Mouse (Mus musculus): ENCODE data around the gene Gm14325.
"Not testable (repeated sequence)": the region's sequence is repeated elsewhere in the genome, so short reads cannot be mapped to it uniquely, and the experiment has no call there.

The Gm14325 gene

DNA sequence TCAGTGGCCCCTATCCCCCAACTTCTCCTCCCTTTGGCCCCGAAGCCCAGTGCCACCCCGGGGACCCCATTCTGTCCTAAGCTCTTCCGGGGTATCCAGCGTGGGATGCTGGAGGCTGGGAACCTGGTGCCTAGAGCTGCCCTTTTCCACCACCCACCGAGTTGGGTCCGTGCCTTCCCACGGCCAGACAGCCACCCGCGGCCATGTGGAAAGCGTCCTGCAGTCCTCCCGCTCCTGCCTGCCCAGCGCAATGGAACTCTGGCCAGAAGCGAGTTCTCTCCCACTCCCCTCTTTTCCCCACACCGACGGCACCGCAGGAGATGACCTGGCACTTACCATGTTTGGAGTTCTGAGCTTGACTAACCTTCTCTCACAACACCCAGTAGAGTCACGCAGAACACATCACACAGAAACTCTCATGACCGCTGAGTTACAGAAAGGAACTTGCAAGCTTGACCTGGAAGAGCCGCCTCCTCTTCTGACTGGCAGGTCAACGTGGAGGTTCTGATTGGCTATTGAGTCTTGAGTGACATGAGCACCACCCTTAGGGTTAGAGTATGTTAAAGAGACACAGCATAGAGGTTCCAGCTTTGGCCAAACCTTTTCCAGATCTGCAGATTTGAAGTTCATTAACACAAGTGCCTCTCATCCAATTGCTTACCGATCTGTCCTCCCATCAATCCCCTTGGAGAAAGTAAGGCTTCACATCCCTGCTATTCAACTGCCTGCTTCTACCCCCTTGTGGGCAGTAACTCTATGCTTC, at the start of gene Gm14325:
Gene Gm14325, minus strand, starts transcription at position 436 of the 763 bp plus-strand sequence.
- peak; percentile 44 for DNase-seq (ENCODE audit: extremely low spot score, low read depth, low spot score)

DNA sequence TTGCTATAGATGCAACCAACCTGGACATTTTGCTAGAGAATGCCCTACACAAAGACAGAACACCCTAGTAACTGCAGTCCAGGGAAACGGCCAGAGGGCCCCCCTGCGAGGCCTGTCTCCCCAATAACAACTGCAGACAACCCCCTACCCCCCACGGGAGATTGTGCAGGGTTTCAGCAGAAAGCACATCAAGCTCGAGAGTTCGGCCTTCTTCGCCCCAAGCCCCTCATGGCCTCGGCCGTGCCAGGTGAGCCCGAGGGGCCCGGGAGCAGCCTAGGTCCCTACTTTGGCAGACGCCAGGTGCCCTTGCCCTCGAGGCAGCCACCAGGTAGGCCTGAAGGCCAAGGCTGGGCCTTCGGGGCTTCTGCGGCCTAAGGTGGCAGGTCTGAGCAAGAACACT, 47.6 kb upstream of the Gm14325 start:
- DNase-seq (ENCODE audit: extremely low spot score, low read depth, low spot score): not testable (repeated sequence)

DNA sequence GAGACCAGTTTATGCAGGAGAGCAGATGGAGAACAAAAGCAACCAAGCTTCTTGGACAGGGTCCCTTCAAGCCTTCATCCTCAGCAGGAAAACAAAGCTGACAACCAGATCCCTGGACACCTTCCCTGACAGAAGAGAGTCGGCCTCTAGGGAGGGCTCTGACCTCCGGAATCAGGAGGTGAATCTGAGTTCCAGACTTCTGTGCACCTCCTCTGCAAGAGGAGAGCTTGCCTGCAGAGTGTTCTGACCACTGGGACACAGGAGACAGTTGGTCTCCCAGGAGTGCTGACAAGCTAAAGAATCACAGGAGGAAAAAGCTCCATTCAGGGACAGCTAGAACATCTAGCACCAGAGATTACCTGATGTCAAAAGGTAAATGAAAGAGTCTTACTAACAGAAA, 22.1 kb upstream of the Gm14325 start:
- not testable (repeated sequence) for DNase-seq (ENCODE audit: extremely low spot score, low read depth, low spot score)

DNA sequence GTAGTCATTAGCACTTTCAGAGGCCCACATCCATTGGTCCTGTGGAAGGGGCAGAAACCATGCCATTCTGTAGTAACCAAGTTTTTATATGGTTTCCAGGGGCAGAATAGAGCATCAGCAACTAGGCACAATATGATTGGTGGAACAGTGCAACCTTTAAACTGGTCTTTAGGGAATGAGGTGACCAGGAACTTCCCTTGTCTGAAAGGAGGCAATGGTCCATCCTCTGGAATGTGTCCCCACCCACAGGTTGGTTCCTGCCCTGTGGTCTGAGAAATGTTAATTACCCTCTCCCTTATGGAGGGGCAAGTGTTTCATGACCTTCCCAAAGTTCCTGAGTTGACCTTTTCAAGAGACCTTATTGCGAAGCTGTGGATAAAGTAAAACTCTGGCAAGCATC, 3.5 kb upstream of the Gm14325 start:
- not testable (repeated sequence) for DNase-seq (ENCODE audit: extremely low spot score, low read depth, low spot score)

DNA sequence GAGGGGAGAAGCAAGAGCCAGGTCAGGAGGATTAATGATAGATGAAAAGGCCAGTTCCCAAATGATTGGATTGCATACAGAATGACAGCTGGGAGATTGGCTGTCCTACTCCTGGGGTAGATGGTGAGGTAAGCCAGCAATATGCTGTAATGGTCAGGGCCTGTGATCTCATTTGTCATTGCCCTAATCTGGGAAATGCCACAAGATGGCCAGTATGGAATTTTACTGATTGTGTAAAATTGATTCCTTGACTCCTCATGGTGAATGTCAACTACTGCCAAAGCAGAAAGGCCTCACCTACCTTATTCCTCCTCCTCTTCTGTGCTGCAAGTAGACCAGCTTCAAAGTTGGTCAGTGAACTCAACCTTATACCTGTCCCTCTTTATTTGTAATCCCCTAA, 3.4 kb downstream of the Gm14325 start:
- DNase-seq (ENCODE audit: extremely low spot score, low read depth, low spot score): not testable (repeated sequence)

DNA sequence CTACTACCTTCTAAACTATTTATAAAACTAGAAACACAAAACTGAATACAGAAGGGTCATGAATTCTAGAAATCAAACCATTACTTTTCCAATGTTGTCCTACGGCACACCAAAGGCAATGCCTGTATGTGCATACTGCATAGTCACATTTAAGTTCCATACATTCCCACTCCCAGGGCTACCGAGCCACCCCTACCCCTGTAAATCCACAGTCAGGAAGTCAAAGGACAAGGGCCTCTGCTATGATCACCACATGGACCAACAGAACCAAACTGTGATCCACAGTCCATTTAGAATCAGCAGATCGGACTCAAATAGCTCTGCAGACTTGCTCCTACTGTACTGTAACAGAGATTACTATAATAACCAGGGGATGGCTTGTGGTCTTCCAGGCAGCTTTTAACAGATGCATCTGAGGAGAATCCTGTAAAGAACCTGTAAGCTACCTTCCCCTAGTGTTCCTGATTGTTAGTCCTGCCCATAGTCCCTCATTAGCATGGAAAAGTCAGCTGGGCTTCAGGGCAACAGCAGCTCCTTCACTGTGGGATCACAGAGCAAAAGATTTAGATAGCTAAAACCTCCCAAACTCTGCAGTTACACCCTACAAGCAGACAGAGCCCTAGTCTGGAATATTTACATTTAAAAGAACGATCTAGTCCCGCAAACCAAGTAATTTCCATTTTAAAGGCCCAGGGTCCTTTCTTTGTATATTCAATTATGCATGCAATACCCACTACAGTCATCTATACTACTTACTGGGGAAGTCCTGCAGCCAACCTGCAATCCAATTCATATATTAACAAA, 4.2 kb downstream of the Gm14325 start:
- not testable (repeated sequence) for DNase-seq (ENCODE audit: extremely low spot score, low read depth, low spot score)

DNA sequence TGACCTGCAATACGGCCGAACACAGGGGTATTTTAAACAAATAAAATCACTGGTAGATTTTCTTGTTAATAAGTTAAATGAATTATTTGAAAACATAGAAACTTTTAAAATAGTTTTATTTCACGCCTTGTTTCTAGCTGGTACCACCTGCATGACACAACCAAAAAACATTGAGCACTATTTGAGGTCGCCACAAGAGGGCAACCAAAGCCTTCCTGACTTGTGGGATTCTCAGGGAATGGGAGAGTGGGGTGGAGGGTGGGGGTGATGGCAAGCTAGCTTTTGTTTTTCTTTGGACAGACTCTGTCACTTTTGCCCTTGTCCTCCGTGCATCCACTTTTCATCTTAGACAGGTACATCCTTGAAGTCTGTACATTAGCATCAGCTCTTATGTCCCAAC, 18.2 kb downstream of the Gm14325 start:
- not testable (repeated sequence) for DNase-seq (ENCODE audit: extremely low spot score, low read depth, low spot score)

DNA sequence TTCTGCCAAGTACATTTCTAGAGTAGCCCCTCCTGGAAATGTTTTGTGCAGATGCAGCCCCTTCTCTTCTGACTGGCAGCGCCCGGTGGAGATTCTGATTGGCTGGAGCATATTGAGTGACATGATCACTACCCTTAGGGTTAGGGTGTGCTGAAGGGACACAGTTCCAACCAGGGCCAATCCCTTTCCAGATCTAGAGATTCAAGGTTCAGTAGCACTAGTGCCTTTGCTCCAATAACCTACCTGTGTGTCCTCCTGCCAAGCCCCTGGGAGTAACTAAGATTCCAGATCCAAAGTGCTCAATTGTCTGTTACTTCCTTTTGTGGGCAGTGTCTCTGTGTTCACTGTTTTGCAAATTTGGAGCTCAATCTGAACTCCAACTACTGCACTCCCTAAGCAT, 34.0 kb downstream of the Gm14325 start:
- DNase-seq (ENCODE audit: extremely low spot score, low read depth, low spot score): not testable (repeated sequence)

DNA sequence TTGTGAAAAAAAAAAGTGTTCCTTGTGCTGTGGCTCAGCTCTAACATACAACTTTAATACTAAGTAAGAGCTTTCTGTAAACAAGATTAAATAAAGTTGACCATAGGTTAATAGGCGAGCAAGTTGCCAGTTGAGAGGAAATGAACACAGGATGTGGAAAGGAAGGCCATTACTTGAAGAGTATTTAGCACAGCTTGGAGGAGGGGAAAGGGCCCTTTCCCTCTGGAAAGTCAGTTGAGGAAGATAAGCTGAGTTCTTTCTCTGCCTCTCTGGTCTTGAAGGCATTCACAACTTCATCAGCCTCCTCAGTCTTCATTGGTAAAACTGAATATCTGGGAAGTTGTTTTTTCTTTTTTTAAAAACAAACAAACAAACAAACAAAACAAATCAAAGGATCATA, 52.8 kb downstream of the Gm14325 start:
- DNase-seq (ENCODE audit: extremely low spot score, low read depth, low spot score): not testable (repeated sequence)
